Mouse (Mus musculus) right cerebral cortex, postnatal 10 days (tissue): ENCODE data around the gene Kctd11.

Experiments
- DNase-seq, 2 experiments: peaks; one replicate each; pipeline ENCODE4 v3.0.0; 2021; ENCODE audit warnings: low spot score in 2 of 2

The Kctd11 gene

GRCm38 (mm10) chr11:69912716-69913530 is 31.7 kb upstream of the Kctd11 start:
- no peak for DNase-seq

GRCm38 (mm10) chr11:69911701-69912100 is 30.5 kb upstream of the Kctd11 start:
- DNase-seq: no peak

- no peak for DNase-seq
These were observed 29.8 kb upstream of the Kctd11 start for GRCm38 (mm10) chr11:69910781-69911560.

- no peak for DNase-seq
These were observed 29.0 kb upstream of the Kctd11 start for GRCm38 (mm10) chr11:69910177-69910576.

- DNase-seq: no peak
These were observed 28.0 kb upstream of the Kctd11 start for GRCm38 (mm10) chr11:69909174-69909573.

- no peak for DNase-seq
These were observed 27.4 kb upstream of the Kctd11 start for GRCm38 (mm10) chr11:69908645-69909044.

- DNase-seq: no peak
These were observed 23.1 kb upstream of the Kctd11 start for GRCm38 (mm10) chr11:69904311-69904710.

- DNase-seq: peak in 1 of 2 experiments; percentile 42
These were observed 21.8 kb upstream of the Kctd11 start for GRCm38 (mm10) chr11:69902972-69903371.

- peak in 1 of 2 experiments; percentile 41 for DNase-seq
These were observed 20.8 kb upstream of the Kctd11 start for GRCm38 (mm10) chr11:69901993-69902392.

- DNase-seq: peak; percentile 98 to 99
These were observed 20.2 kb upstream of the Kctd11 start for GRCm38 (mm10) chr11:69901406-69901846.

GRCm38 (mm10) chr11:69900471-69901405 is 19.5 kb upstream of the Kctd11 start, which contains the start of the genes 2810408A11Rik and Neurl4:
2810408A11Rik (minus strand) TSS chr11:69900987.
Neurl4 (plus strand) TSS chr11:69901072.
- DNase-seq: peak; percentile 95 to 96

- no peak for DNase-seq
These were observed 18.7 kb upstream of the Kctd11 start for GRCm38 (mm10) chr11:69899870-69900269.

GRCm38 (mm10) chr11:69895291-69895690 is 14.1 kb upstream of the Kctd11 start, which contains the start of gene Acap1:
Acap1 (minus strand) TSS chr11:69895539.
- no peak for DNase-seq

- DNase-seq: no peak
These were observed 13.5 kb upstream of the Kctd11 start for GRCm38 (mm10) chr11:69894671-69895070.

GRCm38 (mm10) chr11:69891482-69891881 is 10.3 kb upstream of the Kctd11 start:
- peak; percentile 73 to 80 for DNase-seq

GRCm38 (mm10) chr11:69886907-69887635 is 5.9 kb upstream of the Kctd11 start:
- DNase-seq: no peak

GRCm38 (mm10) chr11:69884663-69885062 is 3.5 kb upstream of the Kctd11 start:
- DNase-seq: no peak

- no peak for DNase-seq
These were observed 3.0 kb upstream of the Kctd11 start for GRCm38 (mm10) chr11:69884240-69884639.

GRCm38 (mm10) chr11:69883527-69884151 is 2.4 kb upstream of the Kctd11 start:
- DNase-seq: no peak

GRCm38 (mm10) chr11:69883066-69883465 is 1.9 kb upstream of the Kctd11 start:
- no peak for DNase-seq
